Mouse (Mus musculus): ENCODE data around the gene Trappc10.

DNA sequence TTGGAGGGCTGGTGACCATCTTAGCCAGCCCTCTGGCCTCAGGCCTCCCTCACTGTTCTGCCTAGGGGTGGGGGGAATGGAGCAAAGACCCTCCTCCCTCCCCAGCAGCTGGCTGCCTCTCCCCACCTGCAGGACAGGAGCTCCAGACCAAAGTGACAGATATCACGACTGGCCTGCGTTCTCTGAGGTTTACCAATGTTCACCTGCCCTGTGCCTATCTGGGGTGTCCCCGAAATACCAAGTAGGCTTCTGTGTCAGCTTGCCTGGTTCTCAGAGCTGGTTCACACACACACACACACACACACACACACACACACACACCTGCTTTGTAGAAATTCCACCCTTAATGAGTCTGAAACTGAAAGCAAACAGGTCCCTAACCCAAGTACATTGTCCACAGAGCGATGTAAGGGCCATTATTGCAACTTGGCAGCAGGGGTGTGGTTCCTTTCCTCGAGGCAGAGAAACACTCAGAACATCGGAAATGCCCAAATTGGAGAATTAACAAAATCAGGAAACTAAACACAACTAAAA, 13.8 kb upstream of the Trappc10 start:
- TF ChIP-seq CTCF (IDR thresholded peaks at IDR 0.05; ENCODE audit: control insufficient read depth, insufficient read depth, low read length) = no peak
- TF ChIP-seq POLR2A (IDR thresholded peaks at IDR 0.05; ENCODE audit: borderline replicate concordance, control insufficient read depth, low read depth, low read length) = no peak

All from bone marrow, adult 2 months (tissue).